Mouse (Mus musculus): ENCODE data around the gene Pqlc3. TPM values are rescaled to one million over a fixed set of nuclear protein-coding genes. Genes with fewer than 3 reads are reported as not detected.

The Pqlc3 gene
- polyA plus RNA-seq, 1 experiment from 2014 or later = 11.5 TPM

GRCm38 (mm10) chr12:17012067-17012899 is 12.1 kb upstream of the Pqlc3 start:
- Histone ChIP-seq H3K4me2 (replicated peaks; ENCODE audit: low read depth, low read length) (no peak overlapping the region), H3K27ac (ENCODE audit: low read length) (no peak overlapping the region), H3K36me3 (ENCODE audit: insufficient read depth, low read length) (no peaks in the 10 kb centered on the region), H3K4me3 (ENCODE audit: low read depth, low read length) (no peak overlapping the region), H3K4me1 (ENCODE audit: insufficient read depth, low read depth, low read length) (peaks cover 5% of the 10 kb centered on the region; the same call in 1 of the 2 replicates), H3K27me3 (replicated peaks; ENCODE audit: insufficient read depth, low read length) (no peaks in the 10 kb centered on the region), H3K9ac (replicated peaks; ENCODE audit: low read depth) (no peak overlapping the region), H3K9me3 (ENCODE audit: low read length) (no peaks in the 10 kb centered on the region)
- DNase-seq (ENCODE audit: low spot score) (no peak), ATAC-seq (no peak)
- WGBS = 83% methylated on average over 2 of the region's 2 CpGs
- TF ChIP-seq EP300 (IDR thresholded peaks at IDR 0.05) = no peak
- TF ChIP-seq CTCF (IDR thresholded peaks at IDR 0.05) = no peak

GRCm38 (mm10) chr12:17011100-17011870 is 11.1 kb upstream of the Pqlc3 start, which contains the start of gene 2410004P03Rik:
TSS of gene 2410004P03Rik (minus strand) at chr12:17011727.
- H3K4me3 ChIP-seq (ENCODE audit: low read depth, low read length) = peak within 1 kb of the TSS; percentile 34
- peak; percentile 80 for DNase-seq (ENCODE audit: low spot score)
- peak; percentile 82 for ATAC-seq
- H3K27ac ChIP-seq (ENCODE audit: low read length) = no peak within 1 kb of the TSS
- TF ChIP-seq EP300 (IDR thresholded peaks at IDR 0.05) (no peak), CTCF (IDR thresholded peaks at IDR 0.05) (peak; percentile 95)
- no peaks in the 10 kb centered on the region for H3K9me3 ChIP-seq (ENCODE audit: low read length)
- no peaks in the 10 kb centered on the region for H3K36me3 ChIP-seq (ENCODE audit: insufficient read depth, low read length)
- peak within 1 kb of the TSS; percentile 56 for H3K4me2 ChIP-seq (replicated peaks; ENCODE audit: low read depth, low read length)
- 8% methylated on average over 29 of the region's 29 CpGs for WGBS
- no peaks in the 10 kb centered on the region for H3K27me3 ChIP-seq (replicated peaks; ENCODE audit: insufficient read depth, low read length)
- peaks cover 5% of the 10 kb centered on the region; the same call in 1 of the 2 replicates for H3K4me1 ChIP-seq (ENCODE audit: insufficient read depth, low read depth, low read length)
- no peak within 1 kb of the TSS for H3K9ac ChIP-seq (replicated peaks; ENCODE audit: low read depth)

- WGBS = 92% methylated on average over 6 of the region's 6 CpGs
- no peak for ATAC-seq
Observed at GRCm38 (mm10) chr12:17009466-17009865, 9.3 kb upstream of the Pqlc3 start.

GRCm38 (mm10) chr12:17001211-17001610 is 1.0 kb upstream of the Pqlc3 start:
- no peaks in the 10 kb centered on the region for H3K9me3 ChIP-seq (ENCODE audit: low read length)
- WGBS = 40% methylated on average over 4 of the region's 4 CpGs
- H3K27ac ChIP-seq (ENCODE audit: low read length) = no peak overlapping the region
- ATAC-seq = no peak
- peaks cover 8% of the 10 kb centered on the region for H3K4me1 ChIP-seq (ENCODE audit: insufficient read depth, low read depth, low read length)
- no peak overlapping the region for H3K9ac ChIP-seq (replicated peaks; ENCODE audit: low read depth)
- H3K4me3 ChIP-seq (ENCODE audit: low read depth, low read length) = no peak overlapping the region
- no peak for TF ChIP-seq EP300 (IDR thresholded peaks at IDR 0.05)
- TF ChIP-seq CTCF (IDR thresholded peaks at IDR 0.05) = no peak
- no peak for DNase-seq (ENCODE audit: low spot score)
- H3K4me2 ChIP-seq (replicated peaks; ENCODE audit: low read depth, low read length) = no peak overlapping the region
- H3K36me3 ChIP-seq (ENCODE audit: insufficient read depth, low read length) = no peaks in the 10 kb centered on the region
- H3K27me3 ChIP-seq (replicated peaks; ENCODE audit: insufficient read depth, low read length) = 0 out of 2 replicates have a peak, but pooled peaks cover 6% of the 10 kb centered on the region

More at GRCm38 (mm10) chr12:17009466-17009865, 9.3 kb upstream of the Pqlc3 start:
- Histone ChIP-seq H3K4me3 (ENCODE audit: low read depth, low read length) (no peak overlapping the region), H3K36me3 (ENCODE audit: insufficient read depth, low read length) (no peaks in the 10 kb centered on the region), H3K9ac (replicated peaks; ENCODE audit: low read depth) (no peak overlapping the region), H3K9me3 (ENCODE audit: low read length) (no peaks in the 10 kb centered on the region), H3K27ac (ENCODE audit: low read length) (no peak overlapping the region), H3K4me1 (ENCODE audit: insufficient read depth, low read depth, low read length) (peaks cover 5% of the 10 kb centered on the region; the same call in 1 of the 2 replicates), H3K27me3 (replicated peaks; ENCODE audit: insufficient read depth, low read length) (no peaks in the 10 kb centered on the region), H3K4me2 (replicated peaks; ENCODE audit: low read depth, low read length) (no peak overlapping the region)
- TF ChIP-seq EP300 (IDR thresholded peaks at IDR 0.05) (no peak), CTCF (IDR thresholded peaks at IDR 0.05) (no peak; the same call in 1 of the 2 replicates)
- DNase-seq (ENCODE audit: low spot score) = no peak

- Histone ChIP-seq H3K36me3 (ENCODE audit: insufficient read depth, low read length) (no peaks in the 10 kb centered on the region), H3K4me2 (replicated peaks; ENCODE audit: low read depth, low read length) (no peak overlapping the region), H3K27ac (ENCODE audit: low read length) (no peak overlapping the region), H3K9me3 (ENCODE audit: low read length) (no peaks in the 10 kb centered on the region), H3K4me1 (ENCODE audit: insufficient read depth, low read depth, low read length) (peaks cover 8% of the 10 kb centered on the region), H3K9ac (replicated peaks; ENCODE audit: low read depth) (no peak overlapping the region), H3K27me3 (replicated peaks; ENCODE audit: insufficient read depth, low read length) (0 out of 2 replicates have a peak, but pooled peaks cover 6% of the 10 kb centered on the region), H3K4me3 (ENCODE audit: low read depth, low read length) (no peak overlapping the region)
- ATAC-seq = no peak
- no peak for TF ChIP-seq EP300 (IDR thresholded peaks at IDR 0.05)
- TF ChIP-seq CTCF (IDR thresholded peaks at IDR 0.05) = no peak
- peak; percentile 34 for DNase-seq (ENCODE audit: low spot score)
- 41% methylated on average over 6 of the region's 6 CpGs for WGBS
Observed at GRCm38 (mm10) chr12:17000628-17001027, 420 bp upstream of the Pqlc3 start.

- no peak overlapping the region for H3K27ac ChIP-seq (ENCODE audit: low read length)
- DNase-seq (ENCODE audit: low spot score) = peak; percentile 32
- 5% methylated on average over 10 of the region's 10 CpGs for WGBS
Observed at GRCm38 (mm10) chr12:16999146-16999545, 1.1 kb downstream of the Pqlc3 start.

More at GRCm38 (mm10) chr12:16999146-16999545, 1.1 kb downstream of the Pqlc3 start:
- Histone ChIP-seq H3K4me1 (ENCODE audit: insufficient read depth, low read depth, low read length) (peaks cover 8% of the 10 kb centered on the region), H3K4me2 (replicated peaks; ENCODE audit: low read depth, low read length) (peak overlapping the region; percentile 85), H3K27me3 (replicated peaks; ENCODE audit: insufficient read depth, low read length) (0 out of 2 replicates have a peak, but pooled peaks cover 6% of the 10 kb centered on the region), H3K36me3 (ENCODE audit: insufficient read depth, low read length) (no peaks in the 10 kb centered on the region), H3K4me3 (ENCODE audit: low read depth, low read length) (peak overlapping the region; percentile 60), H3K9ac (replicated peaks; ENCODE audit: low read depth) (peak overlapping the region; percentile 5; the same call in 1 of the 2 replicates), H3K9me3 (ENCODE audit: low read length) (no peaks in the 10 kb centered on the region)
- ATAC-seq = 0 out of 2 replicates have a peak, but pooled peaks have one; percentile 7
- TF ChIP-seq EP300 (IDR thresholded peaks at IDR 0.05) = no peak
- no peak for TF ChIP-seq CTCF (IDR thresholded peaks at IDR 0.05)

Data from lung, postnatal 0 days (tissue).